Mouse (Mus musculus) hindbrain, embryonic 14.5 days (tissue): ENCODE results near the gene Ric3. TPM values are rescaled to one million over a fixed set of nuclear protein-coding genes. Genes with fewer than 3 reads are reported as not detected.

ENCODE experiments used
- ATAC-seq: fragments of 200-750 bp; cut with Nextera tagmentation; 2 replicates; pipeline ENCODE4 v1.8.0; 2017; ENCODE audit warnings: moderate number of reproducible peaks, mild to moderate bottlenecking, moderate TSS enrichment, moderate library complexity; ENCODE audit not compliant: low FRiP score
- DNase-seq: peaks from one replicate; pipeline ENCODE4 v3.0.0-alpha.2; 2015; ENCODE audit warnings: low spot score
- H3K27ac ChIP-seq: fragments of 300-500 bp; sonication (generic); 2 replicates; pipeline ENCODE4 v1.5.1; 2014; ENCODE audit warnings: mild to moderate bottlenecking, moderate library complexity
- H3K27me3 ChIP-seq: fragments of 300-500 bp; sonication (generic); 2 replicates; pipeline ENCODE4 v1.6.1; 2014; ENCODE audit warnings: mild to moderate bottlenecking, low read length, mixed read lengths; ENCODE audit not compliant: control insufficient read depth, insufficient read depth
- H3K36me3 ChIP-seq: fragments of 300-500 bp; sonication (generic); replicated peaks from 2 replicates; pipeline ENCODE4 v1.6.1; 2014; ENCODE audit not compliant: control insufficient read depth, insufficient read depth
- H3K4me1 ChIP-seq: fragments of 300-500 bp; sonication (generic); replicated peaks from 2 replicates; pipeline ENCODE4 v1.6.1; 2014; ENCODE audit warnings: antibody characterized with exemption, low read length, mixed read lengths; ENCODE audit not compliant: control insufficient read depth, insufficient read depth
- H3K4me2 ChIP-seq: fragments of 300-500 bp; sonication (generic); replicated peaks from 2 replicates; pipeline ENCODE4 v1.6.1; 2014; ENCODE audit warnings: mild to moderate bottlenecking, moderate library complexity
- H3K4me3 ChIP-seq: fragments of 300-500 bp; sonication (generic); replicated peaks from 2 replicates; pipeline ENCODE4 v1.5.1; 2014; ENCODE audit warnings: mild to moderate bottlenecking, low read length
- H3K9ac ChIP-seq: fragments of 300-500 bp; sonication (generic); 2 replicates; pipeline ENCODE4 v1.6.1; 2014
- H3K9me3 ChIP-seq: fragments of 300-500 bp; sonication (generic); 2 replicates; pipeline ENCODE4 v1.6.1; 2016; ENCODE audit warnings: low read length; ENCODE audit not compliant: control insufficient read depth
- WGBS: fragments of 180-500 bp; shearing (Covaris S2); extraction: QIAGEN DNeasy Blood & Tissue Kit; methylation state at CpG from one replicate; pipeline ENCODE4 v1.1.7; 2014; 5-methylcytosine and 5-hydroxymethylcytosine counted together
- polyA plus RNA-seq: library from polyadenylated mRNA; unstranded; fragments of >200 nt; fragmentation: Nextera tagmentation; extraction: Ambion mirVana; gene quantifications from 2 replicates; pipeline ENCODE4 v1.2.1, GENCODE M21; 2014

The Ric3 gene
- polyA plus RNA-seq, 1 experiment from 2014 or later = 34.4 TPM

DNA sequence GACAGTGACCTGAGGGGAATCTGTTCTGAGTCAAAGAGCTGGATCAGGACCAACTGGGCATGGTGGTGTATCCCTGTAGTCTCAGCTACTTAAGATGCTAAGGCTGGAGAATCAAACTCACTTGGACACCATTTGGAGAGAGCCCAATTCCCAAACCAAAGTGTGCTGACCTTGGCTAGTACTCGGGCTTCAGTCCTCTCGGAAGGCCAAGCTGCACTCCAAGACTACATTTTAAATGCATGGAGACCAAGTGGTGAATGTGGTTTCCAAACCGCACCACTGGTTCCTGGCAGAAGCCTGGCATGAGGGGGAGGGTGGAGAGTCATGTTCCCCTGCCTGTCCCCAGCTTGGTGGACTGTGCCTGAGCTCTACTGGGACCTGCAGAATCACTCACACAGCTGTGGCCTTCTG lies 89.2 kb downstream of the Ric3 start:
- Histone ChIP-seq H3K4me2 (no peak overlapping the region), H3K4me3 (no peak overlapping the region), H3K27ac (no peak overlapping the region), H3K36me3 (no peaks in the 10 kb centered on the region), H3K27me3 (no peaks in the 10 kb centered on the region), H3K4me1 (no peaks in the 10 kb centered on the region), H3K9me3 (no peaks in the 10 kb centered on the region), H3K9ac (no peak overlapping the region)
- ATAC-seq = no peak
- no peak for DNase-seq
- 78% methylated on average over 3 of the region's 3 CpGs for WGBS

DNA sequence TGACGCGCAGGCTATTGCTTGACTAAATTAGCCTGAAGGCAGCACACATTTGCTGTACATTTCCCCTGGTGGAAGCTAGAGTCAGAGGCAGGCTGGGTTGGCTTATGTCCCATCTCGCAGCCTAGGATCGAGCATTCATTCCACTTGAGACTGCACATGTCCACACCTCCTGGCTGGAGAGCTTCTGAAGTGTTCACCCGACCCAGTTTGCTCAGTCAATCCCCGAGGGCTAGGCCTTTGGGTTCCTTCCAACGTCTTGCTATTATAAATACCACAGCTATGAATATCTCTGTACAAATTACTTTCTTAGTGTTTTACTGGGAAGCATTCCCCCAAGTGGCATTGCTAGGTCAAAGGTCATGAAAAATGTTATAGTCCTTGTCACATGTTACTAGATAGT lies 89.9 kb downstream of the Ric3 start:
- H3K9ac ChIP-seq = no peak overlapping the region
- no peak overlapping the region for H3K4me2 ChIP-seq
- 70% methylated on average over 7 of the region's 7 CpGs for WGBS
- no peak overlapping the region for H3K4me3 ChIP-seq
- no peaks in the 10 kb centered on the region for H3K27me3 ChIP-seq
- no peak overlapping the region for H3K27ac ChIP-seq
- H3K9me3 ChIP-seq = no peaks in the 10 kb centered on the region
- DNase-seq (no peak), ATAC-seq (no peak)
- H3K36me3 ChIP-seq = no peaks in the 10 kb centered on the region
- H3K4me1 ChIP-seq = no peaks in the 10 kb centered on the region

GRCm38 (mm10) chr7:108991207-108991606 lies 91.9 kb downstream of the Ric3 start:
- no peaks in the 10 kb centered on the region for H3K36me3 ChIP-seq
- 93% methylated on average over 9 of the region's 9 CpGs for WGBS

GRCm38 (mm10) chr7:108985934-108986708 lies 97.0 kb downstream of the Ric3 start:
- Histone ChIP-seq H3K27me3 (no peaks in the 10 kb centered on the region), H3K4me1 (no peaks in the 10 kb centered on the region), H3K36me3 (no peaks in the 10 kb centered on the region), H3K9me3 (no peaks in the 10 kb centered on the region), H3K9ac (no peak overlapping the region), H3K4me3 (no peak overlapping the region), H3K27ac (no peak overlapping the region), H3K4me2 (no peak overlapping the region)
- ATAC-seq (no peak), DNase-seq (no peak)
- 92% methylated on average over 2 of the region's 3 CpGs for WGBS

More at GRCm38 (mm10) chr7:108991207-108991606, 91.9 kb downstream of the Ric3 start:
- ATAC-seq = no peak
- no peak overlapping the region for H3K27ac ChIP-seq
- H3K4me3 ChIP-seq = no peak overlapping the region
- DNase-seq = no peak
- H3K9ac ChIP-seq = no peak overlapping the region
- no peaks in the 10 kb centered on the region for H3K27me3 ChIP-seq
- H3K9me3 ChIP-seq = no peaks in the 10 kb centered on the region
- H3K4me2 ChIP-seq = no peak overlapping the region
- no peaks in the 10 kb centered on the region for H3K4me1 ChIP-seq

Other genes with a start within 250 kb of the Ric3 start
- not detected in 2 replicates for gene Olfr516, start 232.8 kb downstream of the Ric3 start, polyA plus RNA-seq
- not detected in 2 replicates for gene Olfr517, start 211.0 kb downstream of the Ric3 start, polyA plus RNA-seq
- not detected in 2 replicates for gene Olfr518, start 198.3 kb downstream of the Ric3 start, polyA plus RNA-seq
- gene Olfr519, start 188.9 kb downstream of the Ric3 start, polyA plus RNA-seq = not detected in 2 replicates
- not detected in 2 replicates for gene Nlrp10, start 153.2 kb downstream of the Ric3 start, polyA plus RNA-seq
- 83.1 and 90.8 TPM in 2 replicates for gene Eif3f, start 148.9 kb downstream of the Ric3 start, polyA plus RNA-seq
- gene Tub, start 133.0 kb downstream of the Ric3 start, polyA plus RNA-seq = 52.9 and 62.0 TPM in 2 replicates
- gene Lmo1, start 91.9 kb upstream of the Ric3 start, polyA plus RNA-seq = 55.2 and 64.9 TPM in 2 replicates